Mouse (Mus musculus) gastrocnemius, postnatal 10 days (tissue): ENCODE results near the gene Olah. TPM values are rescaled to one million over a fixed set of nuclear protein-coding genes. Genes with fewer than 3 reads are reported as not detected.

Source experiments
- DNase-seq: peaks from one replicate; pipeline ENCODE4 v3.0.0; 2021; ENCODE audit warnings: mixed read lengths
- total RNA-seq, 2 experiments: library from RNA; stranded (reverse); gene quantifications; 2 replicates each; pipeline ENCODE4 v1.2.3; 2021

Gene Olah
- total RNA-seq, 2 experiments from 2014 or later: not detected

DNA sequence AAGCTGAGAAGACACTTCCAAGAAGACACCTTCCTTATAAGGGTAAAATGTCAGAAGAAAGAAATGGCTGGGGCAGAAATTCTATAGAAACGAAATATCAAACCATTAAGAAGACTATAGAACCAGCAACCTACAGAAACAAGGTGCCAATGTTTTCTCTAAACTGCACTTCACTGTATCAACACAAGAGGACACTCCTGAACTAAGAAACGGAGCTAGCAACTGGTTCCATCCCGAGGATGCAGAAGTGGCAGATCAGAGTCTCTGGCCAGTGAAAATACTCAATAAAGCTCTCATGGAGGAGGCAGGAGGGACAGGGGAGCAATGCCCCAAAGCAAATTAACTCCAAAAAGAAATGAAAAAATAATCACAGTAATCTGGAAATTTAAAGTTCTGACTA is 48.1 kb downstream of the Olah start:
- no peak for DNase-seq

DNA sequence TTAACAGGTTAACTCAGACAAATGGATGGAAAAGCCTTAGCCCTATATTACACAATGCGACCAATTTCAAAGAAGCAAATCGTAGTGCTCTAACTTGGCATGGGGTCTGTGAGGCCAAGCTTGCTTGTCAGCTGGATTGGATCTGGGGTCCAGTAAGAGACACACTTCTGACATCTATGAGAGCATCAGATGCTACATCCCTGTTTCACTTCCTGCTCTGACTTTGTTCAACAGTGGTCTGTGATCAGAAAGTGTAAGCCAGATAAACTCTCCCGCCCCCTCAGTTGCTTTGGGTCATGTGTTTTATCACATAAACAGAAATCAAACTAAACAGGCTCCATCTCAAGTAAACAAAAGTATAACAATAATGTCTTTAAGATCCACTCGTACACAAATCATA is 48.6 kb downstream of the Olah start:
- DNase-seq: no peak

DNA sequence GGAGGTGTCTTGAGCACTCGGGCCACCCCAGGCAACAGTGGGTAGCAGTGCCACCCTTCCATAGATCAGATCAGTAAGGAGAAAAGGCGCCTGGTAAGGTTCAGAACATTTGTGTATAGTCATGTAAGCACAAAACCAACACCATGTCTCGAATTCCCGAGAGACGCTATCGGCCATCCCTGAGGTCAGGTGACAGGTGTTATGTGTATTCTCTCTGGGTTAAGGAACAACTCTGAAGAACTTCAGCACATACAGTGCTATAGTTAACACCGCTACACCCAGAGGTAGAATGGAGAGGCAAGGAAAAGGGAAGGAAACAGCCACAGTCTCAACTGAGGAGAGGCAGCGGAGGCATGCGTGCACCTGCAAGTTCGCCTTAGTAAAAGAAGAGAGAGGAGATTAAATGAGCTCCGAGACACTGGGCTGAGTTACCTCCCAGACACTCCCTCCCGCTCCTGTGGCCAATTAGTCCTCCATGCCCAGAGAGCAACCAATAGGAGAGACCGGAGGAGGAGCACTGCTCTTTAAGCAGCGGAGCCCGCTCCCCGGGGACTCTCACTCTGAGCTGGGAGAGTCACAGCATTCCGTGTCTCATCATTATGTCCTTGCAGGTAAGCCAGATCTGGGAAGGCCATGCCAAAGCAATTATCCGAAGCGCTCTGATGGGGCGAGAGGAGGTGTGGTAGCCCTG is 61.3 kb downstream of the Olah start, which contains the start of gene Acbd7:
Gene Acbd7, plus strand, starts transcription at position 558 of the 691 bp plus-strand sequence.
- DNase-seq: peak; percentile 15

DNA sequence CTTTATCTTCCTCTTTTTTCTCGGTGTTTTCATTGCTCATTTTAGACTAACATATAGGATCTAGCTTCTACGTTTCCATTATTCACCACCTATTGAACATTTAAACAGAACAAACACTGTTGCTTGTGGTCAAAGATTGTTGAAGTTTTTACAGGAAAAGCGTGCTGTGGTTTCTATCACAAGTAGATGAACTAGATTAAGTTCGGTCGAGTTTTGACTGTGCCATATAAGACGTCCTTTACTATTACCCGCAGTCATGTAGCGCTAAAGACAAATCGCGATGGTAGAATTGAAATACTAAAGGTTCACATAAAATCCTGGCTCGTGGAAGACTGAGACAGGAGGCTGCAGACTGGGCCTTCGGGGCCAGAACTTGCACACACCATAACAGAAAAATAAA is 63.2 kb downstream of the Olah start:
- DNase-seq: no peak

DNA sequence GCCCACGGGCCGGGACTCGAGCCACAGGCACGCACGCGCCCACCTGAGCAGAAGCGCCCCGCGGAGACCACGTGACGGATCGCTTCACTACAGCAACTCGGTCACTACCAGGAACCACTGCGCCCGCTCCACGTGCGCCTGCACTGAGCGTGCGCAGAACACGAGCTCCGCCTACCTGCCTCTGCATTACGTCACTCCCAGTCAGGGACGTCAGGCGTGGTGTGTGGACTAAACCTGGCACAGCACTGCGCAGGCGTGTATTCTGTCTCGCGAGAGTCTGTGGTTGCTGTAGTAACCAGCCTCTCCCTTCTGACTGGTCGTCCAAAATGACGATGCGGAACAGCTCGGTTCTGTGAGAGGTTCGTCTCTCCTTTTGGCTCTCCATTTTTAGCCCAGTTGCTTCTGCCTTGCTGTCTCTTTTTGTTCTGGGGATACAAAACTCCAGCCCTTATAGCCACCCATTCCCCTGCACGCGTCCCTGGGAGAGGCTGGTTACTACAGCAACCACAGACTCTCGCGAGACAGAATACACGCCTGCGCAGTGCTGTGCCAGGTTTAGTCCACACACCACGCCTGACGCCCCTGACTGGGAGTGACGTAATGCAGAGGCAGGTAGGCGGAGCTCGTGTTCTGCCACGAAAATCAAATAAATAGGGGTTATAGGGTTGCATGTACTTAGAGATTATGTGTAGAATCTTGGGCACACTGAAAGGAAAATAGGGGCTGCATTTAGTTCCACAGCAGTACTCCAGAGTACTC is 64.3 kb downstream of the Olah start, which contains the start of gene Rpp38:
Gene Rpp38, minus strand, starts transcription at position 160 of the 759 bp plus-strand sequence.
- DNase-seq: peak; percentile 89

DNA sequence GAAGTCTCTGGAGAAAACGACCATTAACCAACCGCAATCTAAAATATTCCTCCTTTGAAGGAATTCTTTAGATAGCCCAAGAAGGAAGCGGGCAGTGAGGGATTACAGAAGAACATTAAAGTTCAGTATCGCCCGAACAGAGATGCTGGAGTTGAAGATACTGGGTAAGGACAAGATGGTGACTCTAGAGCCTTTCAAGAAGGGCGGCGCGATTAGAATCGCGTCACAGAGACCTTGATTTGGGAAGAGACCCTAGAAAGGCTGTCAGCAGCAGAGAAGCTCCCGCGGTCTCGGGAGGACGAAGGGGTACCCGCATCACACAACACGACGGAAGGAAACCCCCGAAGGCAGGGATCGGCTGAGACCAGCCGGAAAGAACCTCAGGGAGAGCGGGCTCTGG is 65.0 kb downstream of the Olah start:
- DNase-seq: no peak

DNA sequence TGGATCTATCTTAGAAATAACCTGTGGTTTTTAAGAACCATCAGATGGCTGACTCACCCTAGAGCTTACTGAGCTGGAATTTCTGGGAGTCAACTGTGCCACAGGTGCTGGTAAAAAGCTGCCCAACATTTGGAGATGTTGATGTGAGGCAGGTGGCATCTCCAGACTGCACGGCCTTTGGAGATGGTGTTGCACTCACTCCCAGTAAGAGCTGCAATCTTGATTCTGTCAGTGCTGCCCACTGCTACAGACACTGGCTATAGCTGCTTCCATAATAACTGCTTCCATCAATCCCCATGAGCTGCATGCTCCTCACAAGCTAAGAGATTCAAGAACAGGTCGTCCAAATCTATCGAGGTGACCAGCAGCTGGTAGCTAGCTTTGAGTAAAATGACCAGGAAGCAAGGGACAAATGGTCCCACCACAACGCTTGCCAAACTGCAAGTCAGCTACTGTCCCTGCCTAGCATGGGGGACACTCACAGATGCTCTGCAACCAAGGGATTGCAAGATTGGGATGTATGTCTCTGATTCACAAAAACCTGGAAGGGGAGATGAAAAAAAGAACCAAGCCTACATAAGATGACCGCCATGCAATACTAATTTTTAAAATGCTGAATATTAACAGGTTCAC is 65.8 kb downstream of the Olah start:
- DNase-seq: no peak

DNA sequence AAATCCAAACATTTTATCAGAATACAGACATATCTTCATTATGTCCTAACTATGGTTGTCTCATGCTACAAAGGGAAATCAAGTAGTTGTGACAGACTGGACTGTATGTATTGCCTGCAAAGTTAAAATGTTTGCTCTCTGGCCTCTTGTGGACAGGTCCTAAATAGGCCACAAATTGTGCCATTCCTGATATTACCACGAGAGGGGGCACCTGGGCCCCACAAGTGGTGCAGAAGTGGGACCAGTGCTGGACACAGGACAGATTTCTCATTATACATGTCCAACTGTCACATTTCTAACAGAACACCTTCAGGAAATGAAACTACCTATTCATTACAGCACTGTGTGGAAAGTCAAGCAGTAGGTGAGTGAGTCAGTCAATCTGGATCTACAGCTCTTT is 69.7 kb downstream of the Olah start:
- DNase-seq: peak; percentile 59

DNA sequence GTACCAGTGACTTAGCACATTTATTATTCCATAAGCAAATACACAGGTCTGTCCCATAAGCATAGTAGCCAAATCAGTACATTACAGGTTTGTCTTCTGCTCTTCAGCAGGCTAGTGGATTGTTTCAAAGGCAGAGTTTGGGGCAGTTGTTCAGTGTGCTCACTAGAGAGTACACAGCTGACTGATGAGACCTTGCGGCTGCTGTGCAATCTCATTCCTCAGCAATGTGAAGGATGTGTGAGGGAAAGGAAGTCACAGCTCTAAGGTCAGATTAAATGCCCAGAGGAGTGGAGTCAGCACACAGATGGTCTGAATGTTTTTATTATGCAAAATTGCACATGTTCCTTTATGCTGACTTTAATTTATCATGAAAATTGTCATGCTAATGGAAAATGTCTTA is 70.5 kb downstream of the Olah start:
- DNase-seq: no peak

DNA sequence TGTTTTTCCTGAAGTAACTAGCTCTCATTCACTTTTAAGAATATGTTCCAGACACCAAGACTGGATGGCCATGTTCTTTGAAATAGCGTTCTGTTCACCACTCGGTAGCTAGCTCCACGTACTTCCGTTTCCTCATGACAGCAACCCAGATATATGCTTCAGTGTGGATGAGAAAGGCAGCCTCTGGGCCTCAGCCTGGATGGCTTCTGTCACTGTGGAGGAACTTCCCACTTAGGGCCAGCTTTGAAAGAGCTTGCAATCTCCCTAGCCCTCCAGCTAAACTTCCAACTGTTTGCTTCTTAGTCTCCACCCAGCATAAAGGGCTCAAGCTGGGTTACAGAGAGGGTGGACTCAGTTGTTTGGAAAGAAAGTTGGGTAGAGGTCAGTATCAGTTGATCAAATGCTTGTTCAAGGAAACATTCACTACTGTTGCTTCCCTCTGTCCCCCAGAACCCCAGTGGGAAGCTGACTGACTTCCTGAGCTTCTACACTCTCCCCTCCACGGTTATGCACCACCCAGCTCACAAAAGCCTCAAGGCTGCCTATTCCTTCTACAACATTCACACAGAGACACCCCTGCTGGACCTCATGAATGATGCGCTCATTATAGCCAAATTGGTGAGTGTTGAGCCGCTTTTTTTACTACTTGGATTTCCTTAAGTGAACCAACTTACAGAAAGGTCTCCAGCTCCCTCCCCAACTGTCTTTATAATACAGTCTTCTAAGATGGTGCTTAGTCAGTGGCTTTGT is 72.5 kb downstream of the Olah start:
- no peak for DNase-seq

DNA sequence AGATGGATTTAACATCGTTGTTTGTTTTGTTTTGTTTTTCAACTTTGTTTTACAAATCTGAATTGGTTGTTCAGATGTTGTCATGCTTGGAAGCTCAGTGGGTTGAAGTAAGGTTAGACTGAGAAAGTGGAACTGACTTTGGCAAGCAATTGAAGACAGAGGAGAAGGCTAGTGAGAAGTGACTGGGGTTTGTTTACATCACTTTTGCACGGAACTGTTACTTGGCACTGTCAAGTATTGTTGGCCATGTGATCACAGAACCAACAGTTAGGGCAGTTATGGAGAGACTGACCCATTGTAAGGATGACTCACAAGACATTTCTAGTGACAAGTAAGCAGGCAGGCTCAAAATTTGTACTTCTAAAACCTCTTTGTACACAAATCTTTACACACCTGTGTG is 73.9 kb downstream of the Olah start:
- DNase-seq: no peak

DNA sequence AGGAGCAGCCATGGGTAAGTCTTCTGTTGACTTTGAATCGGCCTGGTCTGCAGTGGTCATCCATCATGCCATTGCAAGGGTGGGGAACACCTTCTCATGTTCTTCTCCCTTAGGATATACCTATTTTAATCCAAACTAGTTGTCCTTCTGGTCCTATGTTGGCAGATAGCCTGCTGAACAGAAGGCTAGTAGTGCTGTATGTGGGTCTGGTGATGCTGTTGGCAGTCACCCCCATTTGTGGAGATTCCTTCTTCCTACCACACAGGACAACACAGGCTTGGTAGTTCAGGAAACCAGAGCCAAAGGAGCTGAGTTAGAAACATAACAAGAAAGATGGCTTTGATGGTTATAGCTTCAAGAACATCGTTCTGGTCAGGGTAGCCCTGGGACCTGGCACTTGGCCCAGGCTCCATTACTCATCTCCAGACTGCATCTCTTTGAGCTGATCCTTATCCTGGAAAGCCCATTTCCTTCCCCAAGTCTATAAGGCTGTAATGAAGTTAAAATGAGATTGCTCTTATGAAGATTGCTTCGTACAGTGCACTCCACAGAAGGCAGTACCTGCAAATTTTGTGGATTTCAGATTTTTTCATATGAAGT is 91.5 kb downstream of the Olah start:
- peak; percentile 37 for DNase-seq

DNA sequence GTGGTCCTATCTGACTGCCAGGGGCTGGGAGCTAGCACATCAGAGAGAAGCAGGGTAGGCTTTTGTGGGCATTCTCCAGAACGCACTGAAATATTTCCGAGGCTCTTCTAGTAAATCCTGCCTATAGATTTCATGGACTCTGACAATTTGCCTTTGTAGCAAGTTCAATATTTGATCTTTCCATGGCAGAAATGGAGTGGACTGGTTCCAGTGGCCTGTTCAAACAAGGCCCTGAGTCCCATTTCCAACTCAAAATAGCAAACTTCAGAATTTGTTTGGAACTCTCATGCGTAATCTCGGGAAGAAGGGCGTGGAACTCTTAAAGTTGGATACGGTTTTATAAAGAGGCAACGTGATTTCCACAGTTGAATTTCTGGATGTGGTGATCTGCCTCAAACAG is 101.2 kb downstream of the Olah start:
- DNase-seq: no peak

DNA sequence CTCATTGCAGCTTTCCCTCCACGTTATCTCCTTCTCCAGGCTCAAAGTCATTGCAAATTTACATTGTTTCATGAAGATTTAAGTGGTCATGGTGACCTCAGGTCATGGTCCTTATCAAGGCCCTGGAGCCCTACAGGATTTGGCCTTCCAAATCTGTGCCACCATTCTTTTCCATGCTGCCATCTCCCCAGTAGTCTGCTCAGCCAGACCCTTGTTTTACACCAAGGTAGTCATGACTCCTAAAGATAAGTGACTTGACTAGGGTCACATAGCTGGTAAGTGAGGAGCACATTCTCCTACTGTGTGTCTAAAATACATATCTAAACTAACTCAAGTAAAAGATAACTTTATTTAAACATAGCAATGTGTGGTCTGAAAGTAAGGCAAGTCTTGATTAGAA is 104.8 kb downstream of the Olah start:
- DNase-seq: no peak

Other genes starting within 250 kb of the Olah start
- gene Nmt2, start 113.0 kb downstream of the Olah start, total RNA-seq: 10 to 100 TPM in 1 of 2 experiments, 1 to 10 TPM in 1; 9.9 to 14.3 TPM
- 1 to 10 TPM; 6.2 to 9.1 TPM for gene Rpp38, start 64.6 kb downstream of the Olah start, total RNA-seq
- gene Acbd7, start 61.0 kb downstream of the Olah start, total RNA-seq: under 1 TPM; 0.49 to 0.93 TPM
- gene Meig1, start 25.4 kb upstream of the Olah start, total RNA-seq: under 1 TPM in 1 of 2 experiments, not detected in 1; 0.47 TPM
- 1 to 10 TPM; 2.9 to 4.5 TPM for gene Dclre1c, start 26.9 kb upstream of the Olah start, total RNA-seq
- gene Suv39h2, start 77.8 kb upstream of the Olah start, total RNA-seq: 1 to 10 TPM; 1.3 to 1.8 TPM
- gene Gm45902, start 115.6 kb upstream of the Olah start, total RNA-seq: 1 to 10 TPM; 1.2 to 1.9 TPM
- 10 to 100 TPM; 20.2 to 23.9 TPM for gene Hspa14, start 115.6 kb upstream of the Olah start, total RNA-seq
- gene Cdnf, start 115.8 kb upstream of the Olah start, total RNA-seq: 10 to 100 TPM; 13.3 to 14.0 TPM
- gene Fam107b, start 173.3 kb upstream of the Olah start, total RNA-seq: 10 to 100 TPM; 12.7 to 14.0 TPM